Mouse (Mus musculus): ENCODE results near the gene Itprid1. TPM values are rescaled to one million over a fixed set of nuclear protein-coding genes. Genes with fewer than 3 reads are reported as not detected.

Gene Itprid1
- polyA plus RNA-seq, 1 experiment from 2014 or later = 0.14 TPM

- 81% methylated on average over 4 of the region's 4 CpGs for WGBS
- no peak overlapping the region for H3K4me2 ChIP-seq (ENCODE audit: low read length)
- H3K27ac ChIP-seq (ENCODE audit: low read depth, low read length) = no peak overlapping the region
- H3K9ac ChIP-seq (ENCODE audit: low read depth, low read length) = no peak overlapping the region
- H3K9me3 ChIP-seq (ENCODE audit: control insufficient read depth, low read length) = no peaks in the 10 kb centered on the region
- H3K4me3 ChIP-seq (ENCODE audit: low read length) = no peak overlapping the region
- no peak for ATAC-seq
- no peaks in the 10 kb centered on the region for H3K27me3 ChIP-seq (replicated peaks; ENCODE audit: control insufficient read depth, insufficient read depth, low read length)
- no peaks in the 10 kb centered on the region for H3K4me1 ChIP-seq (ENCODE audit: control insufficient read depth, insufficient read depth, low read depth, low read length)
- no peaks in the 10 kb centered on the region for H3K36me3 ChIP-seq (ENCODE audit: control insufficient read depth, insufficient read depth, low read length)
These were observed 19.4 kb downstream of the Itprid1 start for GRCm38 (mm10) chr6:55856085-55856484.

- Histone ChIP-seq H3K9me3 (ENCODE audit: control insufficient read depth, low read length) (no peaks in the 10 kb centered on the region), H3K4me1 (ENCODE audit: control insufficient read depth, insufficient read depth, low read depth, low read length) (no peaks in the 10 kb centered on the region), H3K4me3 (ENCODE audit: low read length) (no peak overlapping the region), H3K36me3 (ENCODE audit: control insufficient read depth, insufficient read depth, low read length) (no peaks in the 10 kb centered on the region), H3K4me2 (ENCODE audit: low read length) (no peak overlapping the region), H3K27ac (ENCODE audit: low read depth, low read length) (no peak overlapping the region), H3K27me3 (replicated peaks; ENCODE audit: control insufficient read depth, insufficient read depth, low read length) (no peaks in the 10 kb centered on the region), H3K9ac (ENCODE audit: low read depth, low read length) (no peak overlapping the region)
- no peak for ATAC-seq
- WGBS = 83% methylated on average over 2 of the region's 2 CpGs
These were observed 28.5 kb downstream of the Itprid1 start for GRCm38 (mm10) chr6:55865206-55865605.

GRCm38 (mm10) chr6:55879356-55879960, 42.8 kb downstream of the Itprid1 start:
- Histone ChIP-seq H3K4me3 (ENCODE audit: low read length) (no peak overlapping the region), H3K9ac (ENCODE audit: low read depth, low read length) (no peak overlapping the region), H3K4me2 (ENCODE audit: low read length) (no peak overlapping the region), H3K36me3 (ENCODE audit: control insufficient read depth, insufficient read depth, low read length) (no peaks in the 10 kb centered on the region), H3K9me3 (ENCODE audit: control insufficient read depth, low read length) (no peaks in the 10 kb centered on the region), H3K27ac (ENCODE audit: low read depth, low read length) (no peak overlapping the region), H3K4me1 (ENCODE audit: control insufficient read depth, insufficient read depth, low read depth, low read length) (no peaks in the 10 kb centered on the region; the same call in 1 of the 2 replicates), H3K27me3 (replicated peaks; ENCODE audit: control insufficient read depth, insufficient read depth, low read length) (no peaks in the 10 kb centered on the region)
- WGBS = 62% methylated on average over 5 of the region's 5 CpGs
- no peak for ATAC-seq

- Histone ChIP-seq H3K4me1 (ENCODE audit: control insufficient read depth, insufficient read depth, low read depth, low read length) (no peaks in the 10 kb centered on the region; the same call in 1 of the 2 replicates), H3K9me3 (ENCODE audit: control insufficient read depth, low read length) (no peaks in the 10 kb centered on the region), H3K36me3 (ENCODE audit: control insufficient read depth, insufficient read depth, low read length) (no peaks in the 10 kb centered on the region), H3K27ac (ENCODE audit: low read depth, low read length) (no peak overlapping the region), H3K9ac (ENCODE audit: low read depth, low read length) (no peak overlapping the region), H3K4me3 (ENCODE audit: low read length) (no peak overlapping the region), H3K4me2 (ENCODE audit: low read length) (no peak overlapping the region), H3K27me3 (replicated peaks; ENCODE audit: control insufficient read depth, insufficient read depth, low read length) (no peaks in the 10 kb centered on the region)
- ATAC-seq = no peak
- WGBS = 20% methylated on average over 3 of the region's 3 CpGs
These were observed 44.2 kb downstream of the Itprid1 start for GRCm38 (mm10) chr6:55880886-55881285.

GRCm38 (mm10) chr6:55887598-55887997, 50.9 kb downstream of the Itprid1 start:
- no peak overlapping the region for H3K9ac ChIP-seq (ENCODE audit: low read depth, low read length)
- no peak overlapping the region for H3K4me2 ChIP-seq (ENCODE audit: low read length)
- no peaks in the 10 kb centered on the region for H3K9me3 ChIP-seq (ENCODE audit: control insufficient read depth, low read length)
- no peaks in the 10 kb centered on the region for H3K27me3 ChIP-seq (replicated peaks; ENCODE audit: control insufficient read depth, insufficient read depth, low read length)
- no peak for ATAC-seq
- 81% methylated on average over 1 of the region's 1 CpGs for WGBS
- no peaks in the 10 kb centered on the region for H3K36me3 ChIP-seq (ENCODE audit: control insufficient read depth, insufficient read depth, low read length)
- no peak overlapping the region for H3K4me3 ChIP-seq (ENCODE audit: low read length)
- no peaks in the 10 kb centered on the region for H3K4me1 ChIP-seq (ENCODE audit: control insufficient read depth, insufficient read depth, low read depth, low read length)
- no peak overlapping the region for H3K27ac ChIP-seq (ENCODE audit: low read depth, low read length)

- Histone ChIP-seq H3K4me2 (ENCODE audit: low read length) (no peak overlapping the region), H3K36me3 (ENCODE audit: control insufficient read depth, insufficient read depth, low read length) (no peaks in the 10 kb centered on the region), H3K4me3 (ENCODE audit: low read length) (no peak overlapping the region)
These were observed 65.1 kb downstream of the Itprid1 start for GRCm38 (mm10) chr6:55901568-55902328.

GRCm38 (mm10) chr6:55902329-55902605, 65.6 kb downstream of the Itprid1 start:
- Histone ChIP-seq H3K9ac (ENCODE audit: low read depth, low read length) (no peak overlapping the region), H3K27ac (ENCODE audit: low read depth, low read length) (no peak overlapping the region), H3K4me3 (ENCODE audit: low read length) (no peak overlapping the region), H3K27me3 (replicated peaks; ENCODE audit: control insufficient read depth, insufficient read depth, low read length) (no peaks in the 10 kb centered on the region), H3K9me3 (ENCODE audit: control insufficient read depth, low read length) (no peaks in the 10 kb centered on the region), H3K4me1 (ENCODE audit: control insufficient read depth, insufficient read depth, low read depth, low read length) (no peaks in the 10 kb centered on the region), H3K4me2 (ENCODE audit: low read length) (no peak overlapping the region), H3K36me3 (ENCODE audit: control insufficient read depth, insufficient read depth, low read length) (no peaks in the 10 kb centered on the region)
- no peak for ATAC-seq
- WGBS = 48% methylated on average over 1 of the region's 1 CpGs

More at GRCm38 (mm10) chr6:55901568-55902328, 65.1 kb downstream of the Itprid1 start:
- no peak for ATAC-seq
- Histone ChIP-seq H3K9me3 (ENCODE audit: control insufficient read depth, low read length) (no peaks in the 10 kb centered on the region), H3K27ac (ENCODE audit: low read depth, low read length) (no peak overlapping the region), H3K9ac (ENCODE audit: low read depth, low read length) (no peak overlapping the region), H3K4me1 (ENCODE audit: control insufficient read depth, insufficient read depth, low read depth, low read length) (no peaks in the 10 kb centered on the region), H3K27me3 (replicated peaks; ENCODE audit: control insufficient read depth, insufficient read depth, low read length) (no peaks in the 10 kb centered on the region)
- WGBS = 71% methylated on average over 5 of the region's 5 CpGs

- H3K27ac ChIP-seq (ENCODE audit: low read depth, low read length) = peak overlapping the region; percentile 54; the same call in 1 of the 2 replicates
- H3K27me3 ChIP-seq (replicated peaks; ENCODE audit: control insufficient read depth, insufficient read depth, low read length) = no peaks in the 10 kb centered on the region
- H3K36me3 ChIP-seq (ENCODE audit: control insufficient read depth, insufficient read depth, low read length) = no peaks in the 10 kb centered on the region
- ATAC-seq = no peak
- WGBS = 84% methylated on average over 5 of the region's 5 CpGs
- no peak overlapping the region for H3K4me2 ChIP-seq (ENCODE audit: low read length)
- no peaks in the 10 kb centered on the region for H3K9me3 ChIP-seq (ENCODE audit: control insufficient read depth, low read length)
- no peak overlapping the region for H3K9ac ChIP-seq (ENCODE audit: low read depth, low read length)
- no peaks in the 10 kb centered on the region; the same call in 1 of the 2 replicates for H3K4me1 ChIP-seq (ENCODE audit: control insufficient read depth, insufficient read depth, low read depth, low read length)
- no peak overlapping the region for H3K4me3 ChIP-seq (ENCODE audit: low read length)
These were observed 82.5 kb downstream of the Itprid1 start for GRCm38 (mm10) chr6:55919206-55919605.

- peak; percentile 91 for ATAC-seq
- H3K36me3 ChIP-seq (ENCODE audit: control insufficient read depth, insufficient read depth, low read length) = no peaks in the 10 kb centered on the region
- H3K4me2 ChIP-seq (ENCODE audit: low read length) = no peak overlapping the region
- no peak overlapping the region for H3K9ac ChIP-seq (ENCODE audit: low read depth, low read length)
- no peaks in the 10 kb centered on the region; the same call in 1 of the 2 replicates for H3K4me1 ChIP-seq (ENCODE audit: control insufficient read depth, insufficient read depth, low read depth, low read length)
- WGBS = 46% methylated on average over 3 of the region's 3 CpGs
- H3K9me3 ChIP-seq (ENCODE audit: control insufficient read depth, low read length) = no peaks in the 10 kb centered on the region
- H3K27ac ChIP-seq (ENCODE audit: low read depth, low read length) = peak overlapping the region; percentile 10
- H3K27me3 ChIP-seq (replicated peaks; ENCODE audit: control insufficient read depth, insufficient read depth, low read length) = no peaks in the 10 kb centered on the region
- no peak overlapping the region for H3K4me3 ChIP-seq (ENCODE audit: low read length)
These were observed 83.6 kb downstream of the Itprid1 start for GRCm38 (mm10) chr6:55920282-55920720.
